Mouse (Mus musculus): ENCODE data around the gene Fam216a. TPM values are rescaled to one million over a fixed set of nuclear protein-coding genes. Genes with fewer than 3 reads are reported as not detected.
A peak's percentile ranks its signal among the peaks of the same experiment; 100 is the strongest.

Fam216a gene
- total RNA-seq, 2 experiments from 2014 or later: 76.0 to 81.9 TPM

DNA sequence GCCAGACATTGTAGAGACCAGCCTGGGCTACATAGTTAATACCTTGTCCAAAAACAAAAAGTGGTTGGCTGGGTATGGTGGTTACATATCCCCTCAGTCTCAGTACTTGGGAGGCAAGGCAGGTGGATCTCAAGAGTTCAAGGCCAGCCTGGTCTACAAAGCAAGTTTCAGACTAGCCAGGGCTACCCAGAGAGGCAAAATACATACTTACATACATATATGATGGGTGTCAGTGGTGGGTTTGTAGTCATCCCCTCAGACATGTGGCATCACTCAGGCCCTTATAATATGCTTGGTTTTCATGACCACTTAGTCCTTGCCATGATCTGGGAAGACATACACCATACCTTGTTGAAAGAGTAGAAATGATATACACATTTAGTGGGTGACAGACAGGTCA, 18.5 kb upstream of the Fam216a start:
- DNase-seq: no peak

DNA sequence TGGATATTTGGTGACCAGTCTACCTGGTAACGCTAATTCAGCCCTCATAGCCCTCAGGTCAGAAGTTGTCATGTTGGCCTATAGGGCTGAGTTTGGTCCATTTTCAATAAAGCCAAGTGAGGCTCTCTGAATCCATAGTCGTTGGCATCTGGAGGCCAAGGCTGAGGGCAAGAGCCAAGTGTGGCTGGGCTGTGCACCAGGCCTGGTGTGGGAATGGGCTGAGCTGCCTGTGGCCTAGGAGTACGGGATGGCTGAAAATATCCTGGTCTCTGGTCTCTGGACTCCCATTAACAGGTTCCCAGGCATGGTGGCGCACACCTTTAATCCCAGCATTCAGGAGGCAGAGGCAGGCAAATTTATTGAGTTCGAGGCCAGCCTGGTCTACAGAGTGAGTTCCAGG, 17.8 kb upstream of the Fam216a start:
- DNase-seq: no peak

DNA sequence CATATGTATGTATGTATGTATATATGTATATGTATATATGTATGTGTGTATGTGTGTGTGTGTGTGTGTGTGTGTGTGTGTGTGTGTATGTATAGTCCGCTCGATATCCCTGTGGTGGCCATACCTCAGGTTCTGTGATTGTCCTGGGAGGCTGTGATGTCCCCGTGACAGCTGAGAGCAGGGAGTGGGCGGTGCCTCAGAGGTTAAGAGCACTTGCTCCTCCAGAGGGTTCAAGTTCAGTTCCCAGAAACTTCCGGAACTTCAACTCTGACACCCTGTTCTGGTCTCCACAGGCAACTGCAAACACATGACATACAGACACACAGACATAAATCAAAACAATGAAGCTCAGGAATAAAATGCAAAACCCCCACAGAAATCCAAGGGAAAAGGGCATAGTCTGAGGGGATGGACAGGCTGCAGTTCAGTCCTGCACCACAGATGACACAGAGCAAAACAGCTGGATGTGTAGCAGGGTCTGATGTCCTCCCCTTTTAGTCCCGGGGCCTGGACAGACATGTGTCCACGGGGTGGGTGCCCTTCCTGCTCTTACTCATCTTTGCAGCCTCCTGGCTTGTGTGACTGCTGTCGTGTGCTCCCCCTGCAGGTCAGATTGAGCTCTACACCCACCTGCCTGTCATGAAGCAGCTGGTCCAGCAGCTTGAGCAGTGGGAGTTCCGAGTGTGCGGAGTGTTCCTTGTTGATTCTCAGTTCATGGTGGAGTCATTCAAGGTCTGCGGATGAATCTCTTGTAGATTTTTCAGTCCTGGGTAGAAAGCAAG, 7.4 kb upstream of the Fam216a start:
- peak; percentile 80 to 82 for DNase-seq

DNA sequence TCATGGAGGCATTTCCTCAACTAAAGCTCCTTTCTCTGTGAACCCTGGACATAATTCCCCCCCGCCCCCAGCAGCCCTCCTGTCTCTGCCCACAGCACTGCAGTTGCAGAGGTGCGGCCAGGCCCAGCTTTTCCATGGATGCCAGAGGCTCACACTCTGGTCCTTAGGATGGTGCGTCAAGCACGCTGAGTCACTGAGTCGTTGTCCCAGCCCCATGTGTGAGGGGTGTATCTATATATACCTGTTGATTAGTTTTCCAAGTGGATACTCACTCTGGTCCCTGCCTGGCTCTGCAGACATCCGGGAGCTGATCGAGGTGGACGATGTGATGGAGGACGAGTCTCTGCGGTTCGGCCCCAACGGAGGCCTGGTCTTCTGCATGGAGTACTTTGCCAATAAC, 6.0 kb upstream of the Fam216a start:
- no peak for DNase-seq

DNA sequence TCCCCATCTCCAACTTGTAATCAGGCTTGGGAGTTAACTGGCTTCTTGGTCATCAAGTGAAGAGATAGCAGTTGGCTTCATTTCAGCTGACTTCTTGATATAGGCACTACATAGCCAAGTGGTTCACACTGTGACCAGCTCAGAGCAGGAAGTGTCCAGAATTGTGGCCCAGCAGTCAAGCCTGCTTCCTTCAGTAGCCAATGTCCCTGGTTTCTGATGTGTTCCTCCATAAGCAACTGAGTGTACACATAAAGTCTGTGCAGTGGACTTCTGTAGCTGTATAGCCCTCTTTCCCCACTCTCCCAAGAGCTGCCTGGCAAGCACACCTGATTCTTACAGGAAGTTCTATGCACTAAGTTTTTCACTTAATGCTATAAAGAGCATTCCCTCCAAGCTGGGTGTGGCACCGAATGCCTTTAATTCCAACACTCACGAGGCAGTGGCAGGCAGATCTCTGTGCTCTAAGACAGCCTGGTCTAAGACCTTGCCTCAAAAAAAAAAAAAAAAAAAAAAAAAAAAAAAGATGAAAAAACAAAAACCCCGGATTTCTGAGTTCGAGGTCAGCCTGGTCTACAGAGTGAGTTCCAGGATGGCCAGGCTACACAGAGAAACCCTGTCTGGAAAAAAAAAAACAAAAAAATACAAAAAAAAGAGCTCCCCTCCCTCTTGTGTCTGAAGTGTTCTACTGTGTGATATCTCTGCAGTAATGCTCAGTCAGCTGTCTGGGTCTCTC, 5.1 kb upstream of the Fam216a start:
- no peak for DNase-seq

DNA sequence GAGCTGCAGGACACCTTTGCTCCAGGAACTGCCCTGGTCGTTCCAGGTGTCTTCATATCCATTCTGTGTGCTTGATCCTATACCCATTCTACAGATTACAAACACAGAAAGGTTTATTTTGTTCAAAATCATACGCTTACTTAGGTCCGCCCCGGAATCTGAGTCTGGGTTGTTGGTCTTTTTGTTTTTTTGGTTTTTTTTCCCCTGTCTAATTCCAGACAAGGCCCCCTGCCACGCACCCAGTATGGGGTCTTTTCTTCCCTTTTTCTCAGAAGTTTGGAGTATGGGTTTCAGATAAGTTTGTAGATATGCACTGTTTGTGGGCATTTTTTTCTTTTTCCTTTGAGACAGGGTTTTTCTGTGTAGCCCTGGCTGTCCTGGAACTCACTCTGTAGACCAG, 714 bp upstream of the Fam216a start:
- DNase-seq: no peak

DNA sequence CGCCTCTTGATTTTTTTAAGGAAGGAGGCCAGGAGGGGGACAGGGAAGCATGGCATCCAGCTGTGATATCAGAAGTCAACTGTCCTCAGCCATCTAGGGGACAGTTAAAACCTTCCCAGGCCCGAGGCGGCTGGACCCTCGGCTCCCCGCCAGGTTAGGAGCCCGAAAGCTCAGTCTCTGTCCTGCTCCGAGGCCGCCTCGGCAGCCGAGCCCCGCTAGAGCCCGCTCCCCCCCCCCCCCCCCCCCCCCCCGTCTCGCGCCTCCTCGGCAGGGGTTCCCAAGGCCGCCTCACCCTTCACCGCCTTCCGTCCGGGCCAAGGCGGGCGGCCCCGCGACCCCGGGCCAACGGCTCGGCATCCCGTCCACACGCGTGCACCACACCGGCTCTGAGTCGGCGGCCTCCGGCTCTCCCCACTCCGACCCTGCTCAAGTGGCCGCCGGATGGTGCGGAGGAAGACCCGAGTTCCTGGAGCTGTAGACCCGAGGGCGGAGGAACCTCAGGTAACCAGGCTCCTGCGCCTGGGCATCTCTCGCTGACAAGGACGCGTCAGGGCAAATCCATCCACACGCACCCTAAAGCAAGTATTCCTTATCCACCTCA, 473 bp downstream of the Fam216a start, which contains the start of gene Gpn3:
TSS of gene Gpn3 (plus strand) at position 286 of the 601 bp plus-strand sequence.
- no peak for DNase-seq

DNA sequence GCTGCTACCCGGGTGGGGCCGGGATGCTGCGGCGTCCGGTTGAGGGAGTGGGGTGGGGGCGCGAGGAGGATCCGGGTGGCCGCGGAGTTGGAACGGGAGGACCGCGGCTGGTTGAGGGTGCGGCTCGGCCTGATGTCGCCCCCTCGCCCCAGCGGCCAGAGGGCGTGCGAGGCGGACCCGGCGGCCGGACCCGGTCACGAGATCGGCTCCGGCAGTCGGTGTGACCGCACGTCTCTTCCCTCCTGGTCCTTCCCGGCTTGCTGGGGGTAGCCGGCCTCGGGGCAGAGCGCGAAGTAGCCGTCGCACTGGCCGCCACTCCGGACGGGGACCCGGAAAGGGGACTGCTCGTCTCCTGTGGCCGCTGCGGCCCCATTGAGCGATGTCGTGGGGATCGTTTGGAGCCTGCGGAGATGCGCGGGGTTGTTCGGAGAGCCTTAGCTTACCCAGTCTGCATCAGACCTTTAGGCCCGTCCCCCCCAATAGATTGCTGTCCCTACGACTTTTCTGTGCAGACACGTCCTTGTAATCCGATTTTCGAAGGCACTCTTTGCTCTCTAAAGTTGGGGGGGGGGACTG, 17.6 kb downstream of the Fam216a start:
- DNase-seq: no peak

DNA sequence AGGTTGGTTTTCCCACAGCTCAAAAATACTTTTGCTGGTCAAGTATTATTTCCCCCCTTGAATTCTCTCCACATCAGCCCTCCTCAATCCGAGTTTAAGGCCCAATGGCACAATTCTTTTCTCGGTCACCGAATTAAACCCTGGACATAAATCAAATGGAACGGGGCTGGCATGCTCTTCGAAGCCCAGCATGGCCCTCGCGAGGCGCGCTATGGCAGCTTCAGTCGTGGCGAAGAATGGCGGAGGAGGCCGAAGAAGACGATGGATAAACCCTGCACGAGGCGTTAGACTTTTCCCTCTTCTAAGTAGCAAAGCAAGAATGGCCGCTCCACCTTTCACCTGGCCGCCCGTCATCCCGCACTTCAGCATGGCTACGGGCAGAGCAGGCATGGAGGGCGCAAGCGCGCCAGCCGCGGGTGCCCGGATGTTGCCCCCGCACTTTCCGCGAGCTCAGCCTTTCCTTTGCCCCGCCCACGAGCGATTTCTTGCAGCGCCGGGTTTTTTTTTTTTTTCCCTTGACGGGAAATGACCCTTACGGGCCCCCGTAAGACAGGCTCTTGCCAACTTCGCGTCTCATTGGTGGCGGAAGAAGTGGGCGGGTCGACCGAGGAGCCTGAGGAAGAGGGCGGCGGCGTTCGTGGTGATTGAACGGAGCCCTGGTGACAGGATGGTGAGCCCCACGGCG, 18.2 kb downstream of the Fam216a start, which contains the start of the genes Rad9b and Vps29:
TSS of gene Rad9b (minus strand) at position 427 of the 685 bp plus-strand sequence.
TSS of gene Vps29 (plus strand) at position 563 of the 685 bp plus-strand sequence.
- DNase-seq: peak; percentile 95 to 96

DNA sequence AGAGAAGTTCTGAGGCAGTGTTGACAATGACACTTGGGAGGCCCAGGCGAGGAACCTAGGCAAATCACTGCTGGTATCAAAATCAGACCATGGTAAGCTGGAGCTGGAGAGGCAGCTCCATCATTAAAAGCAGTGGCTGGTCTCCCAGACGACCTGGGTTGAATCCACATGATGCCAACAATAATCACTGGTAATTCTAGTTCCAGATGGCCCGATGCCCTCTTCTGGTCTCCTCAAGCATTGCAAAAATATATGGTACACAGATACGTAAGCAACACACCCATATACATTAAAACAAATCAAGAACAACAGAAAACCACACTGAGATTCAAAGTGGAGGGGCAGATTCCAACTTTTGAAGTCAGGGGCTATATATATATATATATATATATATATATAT, 26.4 kb downstream of the Fam216a start:
- no peak for DNase-seq

DNA sequence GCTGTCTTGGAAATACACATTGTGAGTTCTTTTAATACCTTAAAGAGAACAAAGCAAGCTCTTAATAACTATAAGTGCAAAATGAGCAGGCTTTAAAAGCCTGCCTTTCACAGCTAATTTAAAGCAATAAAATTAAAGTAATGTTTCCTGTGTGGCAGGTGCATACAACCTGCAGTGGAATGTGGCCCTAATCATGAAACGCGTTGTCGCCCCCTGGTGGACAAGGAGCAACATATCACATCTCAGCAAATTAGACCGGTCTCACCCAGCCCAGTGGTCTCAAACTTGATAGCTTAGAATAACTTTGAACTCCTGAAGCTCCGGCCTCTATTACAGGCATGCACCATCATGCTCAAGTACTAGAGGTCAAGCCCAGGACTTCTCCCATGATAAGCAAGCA, 27.9 kb downstream of the Fam216a start:
- peak; percentile 50 to 54 for DNase-seq

DNA sequence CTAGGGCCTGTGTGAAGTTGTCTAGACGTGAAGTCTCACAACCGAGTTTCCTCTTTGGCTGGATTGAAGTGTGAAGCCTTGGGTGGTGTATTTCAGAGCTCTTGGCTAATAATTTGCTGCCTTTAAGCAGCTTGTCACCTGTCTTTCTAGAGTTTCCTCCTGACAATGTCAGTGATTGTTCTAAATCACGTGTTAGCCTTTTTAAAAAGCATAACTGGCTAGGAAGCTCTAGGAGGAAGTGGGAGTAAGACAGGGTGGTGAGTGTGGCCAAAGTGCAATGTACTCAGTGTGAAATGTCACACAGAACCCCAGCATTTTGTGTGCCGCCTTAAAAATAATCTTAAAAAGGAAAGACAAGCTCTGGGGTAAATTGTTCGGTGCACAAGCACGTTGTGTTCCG, 28.4 kb downstream of the Fam216a start:
- DNase-seq: no peak

DNA sequence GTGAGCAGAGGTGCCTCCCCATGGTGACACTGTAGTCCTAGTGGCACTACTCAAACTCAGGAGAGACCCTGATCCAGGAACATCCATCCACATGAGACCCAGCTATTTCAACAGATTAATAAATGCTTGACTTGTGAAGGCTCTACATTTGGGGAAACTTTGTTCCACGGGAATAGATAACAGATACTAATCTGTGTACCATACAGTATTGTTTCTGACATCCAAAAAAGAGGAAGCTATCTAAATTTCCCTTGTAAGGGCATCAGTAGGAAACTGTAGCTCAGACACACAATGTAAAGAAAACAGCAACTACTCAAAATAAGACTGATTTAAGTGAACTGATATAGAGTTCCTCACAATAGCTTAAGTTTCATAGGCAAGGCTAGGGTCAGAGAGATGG, 29.3 kb downstream of the Fam216a start:
- DNase-seq: no peak

DNA sequence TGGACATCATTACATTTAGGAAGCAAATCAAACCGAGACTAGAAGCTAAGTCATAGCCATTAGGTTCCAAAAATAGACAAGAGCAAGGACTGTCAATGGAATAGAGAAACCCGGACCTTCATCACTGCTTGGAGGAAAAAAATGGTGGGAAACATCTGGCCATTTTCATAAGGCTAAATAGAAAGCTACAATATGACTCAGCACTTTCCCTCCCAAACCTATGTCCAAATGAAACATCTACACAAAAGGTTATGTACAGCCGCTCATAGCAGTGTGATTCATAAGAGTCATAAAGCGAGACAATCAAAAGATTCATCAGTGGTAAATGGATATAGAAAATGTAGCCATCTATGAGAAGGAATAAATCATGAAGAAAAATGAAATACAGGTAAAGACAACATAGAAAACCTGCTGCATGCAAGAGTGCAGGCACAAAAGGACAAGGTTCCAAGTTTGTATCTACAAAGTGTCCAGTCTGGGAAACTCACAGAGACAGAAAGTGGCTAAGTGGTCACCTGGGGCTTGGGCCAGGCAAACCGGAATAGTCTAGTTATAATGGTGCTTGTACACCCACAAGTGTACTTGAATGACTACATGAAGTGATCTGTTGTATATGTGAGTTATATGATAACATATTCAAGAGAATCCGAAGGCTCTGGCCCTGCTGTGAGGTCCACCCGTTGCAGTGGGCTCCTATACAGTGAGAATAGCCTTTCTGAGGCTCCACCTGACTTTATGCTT, 35.4 kb downstream of the Fam216a start:
- no peak for DNase-seq

DNA sequence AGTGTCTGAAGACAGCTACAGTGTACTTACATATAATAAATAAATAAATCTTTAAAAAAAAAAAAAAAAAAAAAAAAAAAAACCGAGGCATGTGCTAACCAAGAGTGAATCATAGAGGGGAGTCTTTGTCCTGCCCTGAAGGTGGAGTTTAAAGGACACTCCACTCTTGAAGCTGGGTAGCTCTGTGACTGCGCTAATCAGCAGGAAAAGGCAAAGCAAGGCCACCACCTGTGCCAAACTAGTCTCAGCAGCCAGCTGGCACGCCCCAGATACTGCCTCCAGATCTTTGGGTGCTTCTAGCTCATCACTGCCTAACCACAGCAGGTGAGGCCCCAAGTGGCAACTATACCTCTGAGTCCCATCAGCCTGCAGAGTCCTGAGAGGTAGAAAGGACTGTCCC, 37.5 kb downstream of the Fam216a start:
- DNase-seq: no peak

DNA sequence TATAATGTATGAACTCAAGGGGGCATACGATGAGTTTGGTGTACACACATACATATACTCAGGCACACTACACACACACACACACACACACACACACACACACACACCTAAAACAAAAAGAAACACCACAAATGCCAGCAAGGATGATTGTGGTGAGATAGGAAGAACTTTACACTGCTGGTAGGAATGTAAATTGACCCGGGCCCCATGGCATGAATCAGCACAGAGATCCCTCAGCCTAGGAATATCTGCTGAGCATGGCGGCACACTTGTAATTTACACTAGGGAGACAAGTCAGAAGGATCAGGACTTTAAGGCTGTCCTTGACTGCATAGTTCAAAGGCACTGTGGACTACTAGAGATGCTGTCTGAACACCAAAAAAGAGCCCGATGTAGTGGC, 41.9 kb downstream of the Fam216a start:
- no peak for DNase-seq

DNA sequence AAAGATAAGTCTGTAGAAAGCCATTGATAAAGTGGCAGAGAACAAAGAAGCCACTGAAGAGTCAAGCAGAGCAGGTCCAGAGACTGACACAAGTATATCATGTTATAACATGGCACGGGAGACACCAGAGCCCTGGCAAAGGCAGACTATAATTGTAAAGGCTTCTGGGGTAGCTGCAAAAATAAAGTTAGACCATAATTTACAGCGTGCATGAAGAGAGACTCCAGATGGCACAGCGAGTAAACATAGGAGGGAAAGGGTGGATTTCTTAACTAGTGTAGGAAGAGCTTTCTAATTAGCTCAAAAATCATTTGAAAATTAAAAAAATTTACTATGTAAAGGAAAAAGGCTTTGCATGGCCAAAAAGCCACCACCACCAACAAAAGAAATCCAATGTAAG, 44.9 kb downstream of the Fam216a start:
- no peak for DNase-seq

DNA sequence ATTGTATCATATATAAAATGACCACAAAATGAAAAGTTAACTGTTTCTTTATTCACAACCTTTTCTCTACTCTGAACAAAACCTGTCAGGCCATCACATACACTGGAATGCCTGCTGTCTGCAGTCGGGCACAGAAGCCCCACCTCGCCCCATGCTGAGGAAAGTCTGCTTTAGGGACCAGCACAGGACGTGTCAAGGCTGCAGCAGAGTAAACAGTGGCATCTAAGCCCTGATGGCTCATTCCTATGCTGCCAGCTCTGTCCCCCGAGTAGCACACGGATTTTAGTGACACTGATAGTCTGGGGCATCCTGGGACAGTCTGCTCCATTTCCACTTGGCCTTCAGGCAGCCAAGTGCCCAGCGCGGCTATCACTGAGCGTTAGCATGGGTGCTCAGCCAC, 46.7 kb downstream of the Fam216a start:
- no peak for DNase-seq

DNA sequence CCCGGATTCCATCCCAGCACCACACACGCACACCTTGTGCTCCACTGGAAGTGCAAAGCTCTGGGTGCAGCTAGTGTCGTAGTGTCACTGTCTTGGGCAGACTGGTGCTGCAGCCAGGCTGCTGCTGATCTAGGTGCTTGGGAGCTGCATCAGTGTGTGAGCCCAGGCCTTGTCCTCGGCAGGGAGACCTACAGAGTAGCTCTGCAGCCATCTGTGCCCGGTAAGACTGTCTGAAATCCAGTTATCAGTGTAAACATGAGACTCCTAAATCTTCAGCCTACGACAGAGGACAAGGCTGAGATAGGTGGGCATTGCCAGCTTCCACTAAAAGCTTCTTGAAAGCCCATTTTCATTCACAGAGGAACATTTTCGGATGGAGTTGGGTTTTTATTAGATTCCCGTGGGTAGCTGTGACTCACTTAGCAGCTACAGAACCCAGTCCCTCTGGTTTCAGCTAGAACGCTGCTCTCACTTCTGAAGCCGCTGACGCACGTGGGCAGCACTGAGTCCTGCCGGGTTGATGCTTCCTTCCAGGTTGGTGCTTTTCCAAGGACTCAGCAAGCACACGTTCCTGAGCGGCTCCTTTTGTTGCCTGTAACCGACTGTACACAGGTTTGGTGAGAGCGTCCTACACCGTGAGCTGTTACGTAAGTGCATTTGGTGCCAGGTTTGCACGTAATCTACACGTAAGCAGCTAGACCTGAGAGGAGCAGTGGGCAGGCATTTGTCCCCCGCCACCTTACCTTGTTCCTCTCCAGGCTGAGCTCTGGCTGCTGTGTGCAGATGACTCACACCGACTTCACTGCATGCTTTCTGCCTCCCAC, 47.3 kb downstream of the Fam216a start:
- peak; percentile 57 to 70 for DNase-seq

DNA sequence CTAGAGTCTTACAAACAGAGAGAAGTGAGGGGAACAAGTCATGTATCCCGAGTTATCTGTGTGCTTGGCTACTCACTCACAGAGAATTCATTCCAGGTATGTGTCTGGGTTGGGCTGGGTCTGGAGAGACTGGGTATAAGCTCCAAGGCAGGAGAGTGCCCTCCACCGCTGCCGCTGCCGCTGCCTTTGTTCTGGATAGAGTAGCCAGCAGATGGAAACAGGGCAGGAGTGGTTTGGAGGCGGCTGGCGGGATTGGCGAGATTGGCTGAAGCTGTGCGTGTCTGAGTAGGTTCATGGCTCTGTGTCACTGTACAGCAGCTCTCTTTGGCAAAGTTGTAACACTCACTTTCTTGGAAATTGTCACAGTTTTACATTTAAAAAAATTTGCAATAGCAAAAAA, 48.6 kb downstream of the Fam216a start:
- no peak for DNase-seq
